Mouse (Mus musculus): Measurements from ENCODE around the gene AC131692.1.
"Not testable (repeated sequence)": the region's sequence is repeated elsewhere in the genome, so short reads cannot be mapped to it uniquely, and the experiment has no call there.

Gene AC131692.1

DNA sequence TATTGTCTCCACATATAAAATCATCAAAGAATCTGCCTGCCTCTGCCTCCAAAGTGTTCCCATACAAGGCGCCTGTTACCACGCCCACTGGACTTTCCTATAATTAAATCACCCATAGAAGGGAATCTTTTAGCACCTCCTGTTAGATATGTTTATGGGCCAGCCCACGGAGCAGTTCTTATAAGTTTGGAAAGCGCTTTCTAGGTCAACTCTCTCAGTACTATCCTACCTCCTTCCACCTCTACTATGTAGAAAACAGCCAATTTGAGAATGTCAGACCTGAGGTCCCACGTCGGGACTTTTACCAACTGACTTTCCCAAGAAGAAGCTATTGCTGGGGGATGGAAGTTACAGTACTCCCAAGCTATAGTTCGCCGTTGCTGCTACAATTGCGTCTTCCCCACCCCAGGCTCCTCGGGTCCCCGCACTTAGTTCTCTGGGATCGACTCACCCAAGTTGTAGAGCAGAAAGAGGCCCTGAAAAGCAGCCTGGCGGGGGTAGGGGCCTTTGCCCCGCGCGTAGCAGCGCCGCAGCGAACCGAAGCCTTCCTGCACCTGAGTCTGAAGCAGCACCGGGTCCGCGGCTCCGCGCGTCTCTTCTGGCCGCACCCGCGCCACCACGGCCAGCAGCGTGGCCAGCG is 23.2 kb downstream of the AC131692.1 start:
- intact Hi-C loops (cut with DNase I) = no loop called here

DNA sequence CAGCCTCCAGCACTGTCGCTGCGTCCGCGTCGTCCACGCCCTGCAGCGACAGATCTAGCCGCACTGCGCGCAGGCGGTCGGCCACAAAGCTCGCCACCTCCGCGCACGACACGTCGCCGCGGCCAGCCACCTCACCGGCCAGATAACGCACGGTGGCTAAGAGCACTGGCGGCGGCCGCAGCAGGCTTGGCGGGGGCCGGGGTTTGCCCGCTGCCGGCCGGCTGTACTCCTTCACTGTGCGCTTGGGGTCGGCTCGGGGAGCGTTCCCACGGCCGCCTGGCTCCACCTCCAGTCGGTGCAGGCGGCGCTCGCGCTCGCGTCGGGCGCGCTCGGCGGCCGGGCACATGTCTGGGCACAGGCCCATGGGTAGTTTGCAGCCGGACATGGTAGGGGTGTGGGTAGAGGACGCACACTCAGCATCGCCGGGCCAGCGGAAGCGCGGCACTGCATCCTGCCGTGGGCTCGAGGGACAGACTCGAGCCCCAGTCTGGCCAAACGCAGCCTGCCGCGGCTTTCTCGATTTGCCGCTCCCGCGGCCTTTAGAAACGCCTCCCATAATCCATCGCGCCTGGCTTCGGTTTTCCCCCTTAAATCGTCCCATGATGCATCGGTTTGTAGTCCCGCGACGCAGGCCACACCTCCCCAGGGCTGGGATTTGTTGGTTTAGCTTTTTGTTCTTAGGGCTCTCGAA is 23.9 kb downstream of the AC131692.1 start, which contains the start of gene Sac3d1:
Gene Sac3d1, minus strand, starts transcription at position 665 of the 691 bp plus-strand sequence.
- intact Hi-C loops (cut with DNase I) = no loop called here

DNA sequence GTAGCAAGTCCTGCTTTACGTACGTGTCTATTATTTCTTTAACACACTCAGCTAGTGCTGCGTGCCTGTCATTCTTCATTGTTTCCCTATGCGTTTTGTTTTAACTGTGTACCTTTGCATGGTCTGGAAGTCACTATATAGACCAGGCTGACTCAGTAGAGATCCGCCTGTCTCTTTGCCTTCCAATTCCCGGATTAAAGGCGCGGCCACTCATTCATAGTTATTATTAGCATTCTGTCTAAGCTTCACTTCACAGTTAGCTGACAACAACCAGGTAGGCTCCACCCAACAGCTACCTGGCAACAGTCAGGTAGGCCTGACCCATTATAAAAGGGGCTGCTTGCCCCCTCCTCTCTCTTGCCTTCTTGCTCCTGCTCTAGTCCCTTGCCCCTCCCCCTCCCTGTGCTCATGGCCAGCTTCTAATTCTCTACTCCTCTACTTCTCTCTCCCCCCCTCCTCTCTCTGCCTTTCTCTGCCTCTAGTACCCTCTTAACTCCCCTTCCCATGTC is 24.5 kb downstream of the AC131692.1 start:
- intact Hi-C loops (cut with DNase I) = no loop called here

DNA sequence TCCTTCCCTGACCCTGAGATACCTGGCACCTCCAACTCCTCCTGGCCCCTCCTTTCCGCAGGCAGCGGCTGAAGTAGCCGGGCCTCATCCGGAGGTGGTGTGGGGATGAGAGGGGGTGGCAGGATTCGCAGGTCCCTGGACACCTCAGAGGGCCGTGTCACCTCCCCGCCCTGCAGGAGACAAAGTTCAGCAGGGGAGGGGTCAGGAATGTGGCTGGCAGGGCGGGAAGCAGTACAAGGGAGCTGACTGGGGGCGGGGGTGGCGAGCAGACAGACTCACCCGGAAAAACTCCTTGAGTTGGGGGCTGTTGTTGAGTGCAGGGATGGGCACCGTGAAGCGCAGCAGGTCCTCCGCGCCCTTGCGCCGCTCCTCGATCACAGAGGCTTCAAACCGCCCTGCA is 27.5 kb downstream of the AC131692.1 start:
- intact Hi-C loops (cut with DNase I) = loop anchor here (5.0 kb wide), 1 partner anchor 34 kb away; no protein-coding TSS in a partner anchor

DNA sequence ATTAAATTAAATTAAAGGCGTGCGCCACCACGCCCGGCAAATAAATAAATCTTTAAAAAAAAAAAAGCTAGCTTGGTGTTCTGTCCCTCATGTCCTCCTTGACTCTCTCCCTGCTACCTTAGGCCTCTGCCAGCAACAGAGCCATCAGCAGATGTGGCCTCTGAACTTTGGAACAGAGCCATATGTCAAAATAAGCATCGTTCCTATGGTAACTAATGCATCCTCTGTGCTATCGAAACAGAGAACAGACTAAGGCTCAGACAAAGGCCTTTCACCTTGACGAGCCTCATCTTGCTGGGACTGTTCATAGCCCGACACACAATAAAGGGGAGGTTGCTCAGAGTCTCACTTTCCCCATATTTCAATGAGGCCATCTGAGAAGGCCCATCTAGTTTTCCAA is 29.1 kb downstream of the AC131692.1 start:
- intact Hi-C loops (cut with DNase I) = loop anchor here (5.0 kb wide), 1 partner anchor 36 kb away; no protein-coding TSS in a partner anchor

DNA sequence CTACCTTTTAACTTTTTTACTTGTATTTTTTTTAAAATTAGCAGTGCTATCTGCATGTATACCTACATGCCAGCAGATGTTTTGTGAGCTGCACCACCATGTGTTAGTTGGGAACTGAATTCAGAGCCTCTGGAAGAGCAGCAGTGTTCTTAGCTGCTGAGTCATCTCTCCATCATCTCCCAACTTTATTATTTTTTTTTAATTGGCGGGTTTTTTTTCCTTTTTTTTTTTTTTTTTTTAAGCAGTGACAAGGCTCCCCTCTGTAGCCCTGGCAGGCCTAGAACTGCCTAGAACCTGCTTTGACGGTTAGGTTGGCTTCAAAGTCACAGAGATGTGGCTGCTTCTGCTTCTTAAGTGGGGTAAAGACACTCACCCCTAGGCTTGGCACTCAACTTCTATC is 30.7 kb downstream of the AC131692.1 start:
- intact Hi-C loops (cut with DNase I) = loop anchor here (5.0 kb wide), 2 partner anchors 38 to 163 kb away; partner anchors contain the start of gene Pola2

DNA sequence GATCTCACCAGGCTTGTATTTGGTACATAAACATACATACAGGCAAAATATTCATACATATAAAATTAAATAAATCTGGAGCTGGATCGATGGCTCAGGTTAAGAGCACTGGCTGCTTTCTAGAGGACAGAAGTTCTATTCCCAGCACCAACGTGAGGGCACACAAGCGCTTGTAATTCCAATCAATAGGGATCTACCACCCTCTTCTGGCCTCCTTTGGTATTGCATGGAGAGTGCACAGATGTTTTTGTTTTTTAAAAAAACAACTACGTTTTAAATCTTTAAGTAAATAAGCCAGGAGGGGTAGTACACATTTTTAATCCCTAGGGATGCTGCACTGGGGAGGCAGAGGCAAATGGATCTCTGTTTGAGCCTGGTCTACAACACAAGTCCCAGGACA is 32.1 kb downstream of the AC131692.1 start:
- intact Hi-C loops (cut with DNase I) = loop anchor here (5.0 kb wide), 1 partner anchor 164 kb away; the partner anchor contains the start of gene Pola2

DNA sequence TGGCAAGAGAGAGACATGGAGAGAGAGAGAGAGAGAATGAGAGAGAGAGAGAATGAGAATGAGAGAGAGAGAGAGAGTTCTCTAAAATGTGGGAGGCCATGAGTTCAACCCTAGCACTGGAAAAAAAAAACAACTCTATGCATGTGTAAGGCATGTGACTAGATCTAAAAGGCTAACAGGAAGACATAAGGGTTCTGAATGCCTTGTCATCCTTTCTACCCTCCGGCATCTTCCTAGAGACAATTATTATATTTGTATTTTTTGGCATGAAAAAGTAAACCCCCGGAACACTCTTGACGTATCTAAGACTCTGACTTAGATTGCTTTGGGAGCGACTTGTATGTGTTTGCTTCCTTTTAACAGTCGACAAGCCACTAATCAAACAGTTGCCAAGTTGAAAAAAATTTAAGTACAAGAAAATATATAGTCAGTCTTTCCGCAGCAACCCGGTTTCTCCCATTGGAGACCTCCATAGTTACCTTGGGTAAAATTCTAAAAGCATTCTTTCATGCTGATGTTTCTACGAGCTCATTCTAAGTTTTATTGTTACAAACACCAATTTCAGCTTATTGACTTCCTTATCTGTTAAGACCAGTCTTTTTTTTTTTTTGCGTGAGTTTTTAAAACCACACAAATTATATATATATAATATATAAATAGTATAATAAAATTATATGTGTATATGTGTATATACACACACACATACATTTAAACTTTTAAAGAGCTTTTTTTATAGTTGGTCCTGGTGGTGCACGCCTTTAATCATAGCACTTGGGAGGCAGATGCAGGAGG is 32.8 kb downstream of the AC131692.1 start:
- intact Hi-C loops (cut with DNase I) = loop anchor here (5.0 kb wide), 1 partner anchor 165 kb away; the partner anchor contains the start of gene Pola2

DNA sequence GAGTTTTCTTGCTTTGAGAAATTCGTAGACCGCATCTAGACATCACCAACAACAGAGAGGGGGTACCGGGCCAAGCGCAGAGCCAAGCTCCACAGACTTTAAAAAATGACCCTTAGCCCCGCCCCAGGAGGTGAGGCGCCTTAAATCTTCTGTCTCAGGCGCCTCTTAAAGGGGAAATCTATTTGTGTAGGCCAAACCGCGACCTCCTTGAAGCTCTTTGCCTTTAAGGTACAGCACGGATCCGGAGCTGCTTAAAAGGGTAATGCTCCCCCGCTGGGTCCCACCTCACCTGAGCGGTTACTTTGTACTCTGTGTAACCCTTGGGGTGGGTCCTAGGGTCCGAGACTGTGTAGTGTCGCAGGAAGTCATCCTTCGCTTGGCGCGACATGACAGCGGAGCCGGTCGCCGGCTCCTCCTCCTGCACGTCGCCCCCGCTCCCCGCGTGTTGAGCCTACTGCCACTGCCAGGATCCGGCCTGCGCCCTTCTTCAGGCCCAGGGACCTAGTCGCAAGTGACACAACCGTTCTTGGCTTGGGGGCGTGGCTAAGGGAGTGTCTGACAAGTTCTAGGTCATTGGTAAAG is 33.6 kb downstream of the AC131692.1 start, which contains the start of gene Snx15:
Gene Snx15, minus strand, starts transcription at position 545 of the 582 bp plus-strand sequence.
- intact Hi-C loops (cut with DNase I) = loop anchor here (5.0 kb wide), 1 partner anchor 166 kb away; the partner anchor contains the start of gene Pola2

DNA sequence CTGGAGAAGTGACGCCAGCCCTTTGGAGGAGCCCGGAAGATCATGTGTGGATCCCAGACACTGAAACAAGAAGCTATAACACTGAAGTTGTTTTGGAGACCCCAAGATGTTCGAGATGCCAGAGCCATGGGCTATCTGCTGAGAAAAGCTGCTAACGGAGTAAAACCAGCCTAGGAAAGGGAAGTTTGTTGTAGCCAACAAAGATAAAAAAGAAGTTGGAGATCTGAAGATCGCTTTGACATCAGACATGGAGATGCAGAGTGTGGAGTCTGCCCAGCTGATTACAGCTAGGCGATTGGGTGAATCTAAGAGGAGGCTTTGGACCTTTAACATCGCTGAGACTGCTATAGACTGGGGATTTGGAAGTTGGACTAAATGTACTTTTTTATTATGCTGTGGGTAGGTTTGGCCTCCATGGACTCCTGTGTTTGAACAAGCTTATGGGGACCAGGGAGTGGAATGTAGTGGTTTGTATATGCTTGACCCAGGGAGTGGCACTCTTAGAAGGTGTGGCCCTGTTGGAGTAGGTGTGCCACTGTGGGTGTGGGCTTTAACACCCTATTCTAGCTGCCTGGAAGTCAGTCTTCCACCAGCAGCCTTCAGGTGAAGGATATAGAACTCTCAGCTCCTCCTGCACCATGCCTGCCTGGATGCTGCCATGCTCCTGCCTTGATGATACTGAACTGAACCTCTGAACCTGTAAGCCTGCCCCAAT is 36.4 kb downstream of the AC131692.1 start:
- intact Hi-C loops (cut with DNase I) = not testable (repeated sequence)

DNA sequence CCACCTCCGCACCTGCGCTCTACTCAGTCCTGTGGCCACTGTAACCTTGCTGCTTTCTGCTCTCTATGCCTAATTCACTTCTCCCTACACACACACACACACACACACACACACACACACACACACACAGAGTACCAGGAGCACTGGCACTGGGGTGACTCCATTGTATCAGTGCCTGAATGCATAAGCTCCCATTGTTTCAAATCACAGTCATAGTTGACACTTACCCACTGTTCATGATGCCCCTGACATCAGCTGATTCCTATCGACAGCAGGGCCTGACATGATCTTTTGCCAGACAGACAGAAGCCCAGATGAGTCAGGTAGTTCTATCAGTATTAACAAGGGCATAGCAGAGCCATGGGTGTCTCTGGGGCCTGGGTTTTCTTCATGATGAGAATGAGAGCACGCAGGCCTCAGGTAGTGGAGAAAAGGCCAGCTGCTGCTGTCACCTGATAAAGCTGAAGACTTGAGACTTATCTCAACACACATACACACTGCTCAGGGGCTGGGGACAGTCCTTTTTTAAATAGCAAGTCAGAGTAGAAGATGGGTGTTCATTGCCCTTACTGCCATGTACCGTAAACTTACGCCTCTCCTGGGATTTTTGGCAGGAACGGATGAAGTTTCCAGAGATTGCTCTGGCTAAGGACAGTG is 38.1 kb downstream of the AC131692.1 start:
- intact Hi-C loops (cut with DNase I) = no loop called here

DNA sequence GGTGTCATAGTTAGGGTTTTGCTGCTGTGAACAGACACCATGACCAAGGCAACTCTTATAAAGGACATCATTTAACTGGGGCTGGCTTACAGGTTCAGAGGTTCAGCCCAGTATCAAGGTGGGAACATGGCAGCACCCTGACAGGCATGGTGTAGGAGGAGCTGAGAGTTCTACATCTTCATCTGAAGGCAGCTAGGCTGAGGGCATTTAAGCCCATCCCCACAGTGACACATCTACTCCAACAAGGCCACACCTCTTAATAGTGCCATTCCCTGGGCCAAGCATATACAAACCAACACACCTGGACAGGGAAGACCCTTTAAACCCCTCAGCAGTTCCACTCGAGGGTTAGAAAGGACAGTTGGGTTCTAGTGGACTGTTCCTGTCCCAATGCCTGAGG is 39.0 kb downstream of the AC131692.1 start:
- intact Hi-C loops (cut with DNase I) = not testable (repeated sequence)

DNA sequence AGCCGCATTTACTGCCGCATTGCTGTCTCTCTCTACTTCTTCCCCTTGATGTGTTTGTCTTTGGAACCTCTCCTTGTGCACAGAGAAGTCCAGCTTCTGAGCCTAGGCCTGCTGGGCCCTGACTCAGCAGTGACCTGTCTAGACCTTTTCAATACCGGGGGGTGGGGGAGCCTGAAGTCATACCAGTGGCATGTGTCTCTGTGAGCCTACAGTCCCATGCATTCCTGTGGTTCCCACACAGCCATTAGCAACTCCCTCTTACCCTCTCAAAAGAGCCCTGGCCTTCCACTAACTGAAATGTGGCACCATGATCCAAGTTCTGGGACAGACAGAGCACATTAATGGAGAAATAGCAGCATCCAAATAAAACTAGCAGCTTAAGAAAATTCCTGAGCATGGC is 42.2 kb downstream of the AC131692.1 start:
- intact Hi-C loops (cut with DNase I) = no loop called here

DNA sequence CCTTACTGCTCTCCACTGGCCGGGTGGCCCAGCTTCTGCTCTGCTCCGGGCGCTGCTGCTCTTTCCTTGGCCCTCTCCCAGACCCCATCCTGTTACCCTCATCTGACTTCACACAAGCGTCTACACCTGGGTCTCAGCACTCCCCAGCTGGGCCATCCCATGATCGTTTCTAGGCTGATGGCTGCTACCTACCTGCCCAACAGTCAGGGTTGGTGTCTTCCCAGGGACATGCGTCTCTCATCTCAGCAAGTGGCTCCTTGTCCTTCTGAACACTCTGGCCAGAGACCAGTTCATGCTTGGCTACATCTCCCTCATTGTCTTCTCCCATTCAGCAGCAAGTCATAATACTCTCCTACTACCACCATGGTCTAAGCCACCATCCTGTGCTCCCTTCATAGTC is 45.5 kb downstream of the AC131692.1 start:
- intact Hi-C loops (cut with DNase I) = no loop called here

DNA sequence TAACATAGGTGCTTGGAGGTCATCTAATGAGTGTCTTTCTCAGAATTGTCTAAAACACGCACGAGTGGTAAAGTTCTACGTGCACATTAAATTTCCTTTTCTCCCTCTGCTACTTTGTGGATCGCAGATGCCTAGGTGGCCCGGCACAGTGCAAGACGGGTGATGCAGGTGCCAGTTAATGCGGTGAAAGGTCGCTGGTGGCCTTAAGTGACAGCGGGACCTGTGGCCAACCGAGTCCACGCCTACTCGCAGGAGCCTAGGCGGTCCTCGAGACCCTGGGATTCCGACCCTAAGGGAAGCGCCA is 46.1 kb downstream of the AC131692.1 start:
- intact Hi-C loops (cut with DNase I) = no loop called here

DNA sequence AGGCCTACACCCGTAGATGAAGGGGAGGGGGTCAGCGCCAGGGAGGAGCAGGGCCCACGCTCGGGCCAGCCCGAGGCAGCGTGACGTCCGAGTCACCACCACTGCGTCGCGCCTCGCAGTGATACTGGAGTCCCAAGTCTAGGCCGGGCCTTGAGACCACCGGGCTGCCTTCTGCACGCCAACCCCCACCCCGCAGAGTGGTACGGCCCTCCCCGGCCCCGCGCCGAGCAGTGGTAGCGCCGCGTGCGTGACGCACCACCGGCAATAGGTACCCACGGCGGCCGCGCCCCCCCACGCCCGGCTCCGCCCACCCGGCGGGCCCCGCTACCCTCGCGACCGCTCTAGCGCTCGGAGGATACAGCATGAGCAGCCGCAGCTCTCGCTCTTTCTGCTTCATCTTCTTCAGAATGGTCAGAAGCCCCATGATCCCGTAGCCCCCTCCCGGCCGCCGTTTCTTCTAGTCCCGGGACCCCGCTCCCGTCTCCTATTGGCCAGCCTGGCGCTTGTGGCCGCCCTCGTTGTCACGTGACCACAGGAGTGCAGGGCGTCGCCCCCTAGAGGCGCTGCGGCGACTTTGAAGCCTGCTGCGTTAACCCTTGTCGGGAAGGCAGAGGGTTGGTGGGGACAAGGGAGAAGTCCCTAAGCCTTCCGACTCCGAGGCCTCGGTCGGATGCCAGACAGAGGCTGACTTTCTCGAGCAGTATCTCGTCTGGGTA is 46.6 kb downstream of the AC131692.1 start, which contains the start of gene Batf2:
Gene Batf2, plus strand, starts transcription at position 306 of the 716 bp plus-strand sequence.
- intact Hi-C loops (cut with DNase I) = no loop called here

DNA sequence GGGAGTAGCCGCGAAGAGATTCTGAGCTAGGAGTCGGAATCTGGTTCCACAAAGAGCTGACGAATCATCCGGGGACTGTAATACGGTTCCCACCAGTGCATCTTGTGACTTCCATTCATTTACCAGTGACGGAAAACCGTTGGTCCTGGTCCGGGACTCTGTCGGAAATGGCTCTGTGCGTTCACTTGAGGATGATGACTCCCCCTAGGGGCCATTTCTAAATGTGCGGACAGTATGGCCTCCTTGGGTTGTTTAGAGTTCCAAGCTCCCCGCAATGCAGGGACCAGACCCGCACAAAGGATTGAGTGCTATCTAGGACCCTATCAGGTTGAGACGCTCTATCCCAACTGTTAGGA is 47.2 kb downstream of the AC131692.1 start, which contains the start of gene Arl2:
Gene Arl2, minus strand, starts transcription at position 155 of the 356 bp plus-strand sequence.
- intact Hi-C loops (cut with DNase I) = no loop called here

DNA sequence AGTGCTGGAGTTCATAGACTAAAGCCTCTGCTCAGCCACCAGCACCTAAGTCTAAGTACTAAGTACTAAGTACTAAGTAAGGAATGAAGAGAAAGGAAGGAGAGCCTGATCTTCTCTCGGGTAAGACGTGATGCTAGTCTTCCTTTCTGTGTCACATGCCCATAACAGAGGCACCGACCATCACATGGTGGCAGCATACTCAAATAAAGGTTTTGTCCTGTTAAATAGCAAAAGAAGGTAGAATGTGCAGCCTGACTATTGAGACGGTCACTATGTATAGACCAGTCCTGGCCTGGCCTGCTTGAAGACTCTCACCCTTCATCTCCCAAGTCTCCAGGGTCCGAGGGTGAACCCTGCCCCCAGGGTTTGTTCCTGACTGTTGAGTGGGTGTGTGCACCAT is 50.6 kb downstream of the AC131692.1 start:
- intact Hi-C loops (cut with DNase I) = no loop called here

All from adrenal gland (tissue).